Mouse (Mus musculus) layer of hippocampus, postnatal 25 days (tissue): ENCODE results near the gene Myh14. TPM values are rescaled to one million over a fixed set of nuclear protein-coding genes. Genes with fewer than 3 reads are reported as not detected.
A peak's percentile ranks its signal among the peaks of the same experiment; 100 is the strongest.

ENCODE experiments used
- DNase-seq, 2 experiments: peaks; one replicate each; pipeline ENCODE4 v3.0.0; 2022; ENCODE audit warnings: mixed read lengths in 2 of 2, low spot score in 1 of 2; ENCODE audit errors: extremely low spot score in 1 of 2
- total RNA-seq, 2 experiments: library from RNA; stranded (reverse); gene quantifications; 2 replicates each; pipeline ENCODE4 v1.2.3; 2021

The Myh14 gene
- total RNA-seq, 2 experiments from 2014 or later: 25.0 to 31.0 TPM

DNA sequence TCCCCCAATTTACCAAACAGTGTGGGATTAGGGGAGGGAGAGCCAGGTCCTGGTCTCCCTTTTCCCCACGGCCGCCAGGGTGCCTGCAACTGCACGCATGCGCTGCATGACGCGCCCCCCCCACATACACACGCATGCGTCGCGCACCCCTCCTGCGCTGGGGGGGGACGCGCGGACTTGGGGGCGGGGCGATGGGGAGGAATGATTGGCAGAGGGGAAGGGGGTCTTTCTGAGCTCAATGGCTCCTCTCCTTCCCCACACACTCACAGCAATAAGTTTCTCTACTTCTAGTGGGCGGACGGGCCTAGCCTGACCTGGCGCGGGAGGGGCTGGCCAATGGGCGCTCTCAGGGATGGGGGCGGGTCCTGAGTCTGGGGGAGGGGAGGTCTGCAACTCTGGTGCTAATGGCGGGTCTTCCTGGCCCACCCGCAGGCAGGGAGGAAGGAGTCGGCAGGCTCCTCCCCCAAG lies 66.5 kb downstream of the Myh14 start:
- peak; percentile 46 to 65 for DNase-seq

DNA sequence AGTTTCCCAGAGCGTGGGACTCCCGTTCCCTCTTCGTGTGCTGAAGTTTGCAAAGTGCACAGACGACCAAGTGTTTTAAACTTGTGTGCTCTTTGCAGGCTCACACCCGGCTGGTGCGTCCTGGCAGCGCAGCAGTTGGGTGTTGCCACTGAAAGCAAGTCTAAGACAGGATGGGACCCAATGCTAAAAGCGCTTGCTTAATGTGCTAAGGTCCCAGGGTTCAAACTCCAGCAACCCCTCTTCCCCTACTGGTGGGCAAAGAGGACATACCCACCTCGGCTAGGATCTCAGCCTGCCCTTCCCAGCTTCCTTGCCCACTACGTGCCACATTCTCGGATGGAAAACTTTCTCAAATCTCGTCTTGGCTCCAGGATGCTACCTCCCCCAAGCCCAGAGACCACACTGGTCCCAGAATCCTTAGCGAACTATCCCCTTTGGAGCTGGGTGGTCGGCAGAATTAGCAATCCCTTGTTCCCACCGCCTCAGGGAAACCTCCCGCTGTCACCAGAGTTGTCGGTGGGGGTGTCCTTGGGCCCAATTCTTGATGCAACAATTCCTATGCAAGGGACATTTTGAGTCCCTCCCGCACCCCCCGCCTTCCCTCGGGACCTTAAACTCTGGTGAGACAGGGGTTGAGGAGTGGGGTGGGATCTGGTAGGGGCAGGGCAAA lies 67.3 kb downstream of the Myh14 start:
- DNase-seq: no peak

DNA sequence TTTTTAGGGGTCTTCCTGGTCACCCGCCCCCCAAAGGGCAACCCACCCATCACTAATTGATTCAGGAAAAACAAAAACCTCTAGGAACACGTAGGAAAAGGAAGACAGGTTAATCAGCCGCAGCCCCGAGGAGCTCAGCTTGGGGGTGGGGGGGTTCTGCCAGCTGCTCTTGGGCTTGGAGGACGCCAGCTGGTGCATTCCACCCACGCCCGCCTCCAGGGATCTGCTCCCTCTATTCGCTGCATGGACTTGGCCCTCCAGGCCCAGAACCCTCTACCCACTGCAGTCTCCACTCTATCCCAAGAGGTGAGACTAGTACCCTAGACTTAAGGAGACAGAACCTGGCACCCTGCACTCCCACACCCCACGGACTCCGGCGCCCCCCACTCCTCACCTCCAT lies 68.2 kb downstream of the Myh14 start:
- peak; percentile 69 to 79 for DNase-seq

DNA sequence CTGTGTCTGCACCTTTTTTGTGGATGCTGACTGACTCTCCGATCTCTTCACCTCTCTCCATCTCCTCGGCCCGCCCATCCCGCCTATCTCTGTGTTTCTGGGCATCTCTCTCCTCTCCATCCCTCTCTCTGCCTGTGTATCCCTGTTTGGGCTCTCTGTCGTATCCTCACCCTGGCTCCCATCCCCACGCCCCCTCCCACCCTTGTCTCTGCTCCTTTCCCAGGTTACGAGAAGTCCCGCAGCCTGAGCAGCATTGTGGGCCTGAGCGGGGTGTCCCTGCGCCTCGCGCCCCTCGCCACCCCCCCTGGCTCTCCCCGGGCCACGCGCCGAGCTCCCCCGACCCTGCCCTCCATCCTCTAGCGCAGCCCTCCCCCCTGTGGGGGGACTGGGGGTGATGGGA lies 69.0 kb downstream of the Myh14 start:
- no peak for DNase-seq

DNA sequence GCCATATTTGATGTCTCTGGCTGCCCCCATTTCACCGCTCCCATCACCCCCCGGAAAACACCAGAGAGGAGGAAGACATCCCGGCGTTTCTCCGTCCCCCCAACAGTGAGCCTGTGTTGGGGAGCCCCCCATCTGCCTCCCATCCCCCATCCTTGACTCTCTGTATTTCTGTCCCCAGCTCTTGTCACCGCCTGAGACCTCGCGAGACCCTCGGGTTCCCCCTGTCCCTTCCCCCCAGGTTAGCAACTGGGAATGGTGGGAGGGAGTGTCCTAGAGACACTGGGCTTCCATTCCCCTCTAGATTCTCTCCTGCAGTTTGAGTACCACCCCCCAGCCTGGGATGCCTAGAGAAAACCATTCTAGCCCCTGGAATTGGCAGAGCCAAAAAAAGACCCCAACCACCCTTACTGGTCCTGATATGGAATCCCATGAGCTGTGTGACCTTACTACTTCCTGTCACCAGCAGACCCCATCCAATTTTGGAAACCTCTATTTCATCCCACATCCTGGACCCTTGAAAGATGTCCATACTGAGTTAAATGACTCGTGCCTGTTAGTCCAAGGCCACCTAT lies 69.9 kb downstream of the Myh14 start:
- DNase-seq: no peak

DNA sequence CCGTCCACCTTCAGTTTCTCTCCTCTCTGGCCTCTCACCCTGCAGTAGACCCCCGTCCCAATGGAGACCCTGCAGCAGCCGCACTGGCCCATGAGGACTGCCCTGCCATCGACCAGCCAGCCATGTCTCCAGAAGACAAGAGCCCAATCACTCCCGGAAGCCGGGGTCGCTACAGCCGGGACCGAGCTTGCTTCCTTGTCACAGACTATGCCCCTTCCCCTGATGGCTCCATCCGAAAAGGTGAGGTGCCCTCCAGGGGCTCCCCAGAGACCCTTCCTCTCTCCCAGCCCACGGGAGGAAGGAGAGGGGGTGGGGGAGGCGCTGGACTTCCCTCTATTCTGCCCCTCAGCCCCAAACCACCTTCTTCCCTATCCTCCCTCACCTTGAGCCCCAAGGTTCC lies 72.3 kb downstream of the Myh14 start:
- DNase-seq: no peak

DNA sequence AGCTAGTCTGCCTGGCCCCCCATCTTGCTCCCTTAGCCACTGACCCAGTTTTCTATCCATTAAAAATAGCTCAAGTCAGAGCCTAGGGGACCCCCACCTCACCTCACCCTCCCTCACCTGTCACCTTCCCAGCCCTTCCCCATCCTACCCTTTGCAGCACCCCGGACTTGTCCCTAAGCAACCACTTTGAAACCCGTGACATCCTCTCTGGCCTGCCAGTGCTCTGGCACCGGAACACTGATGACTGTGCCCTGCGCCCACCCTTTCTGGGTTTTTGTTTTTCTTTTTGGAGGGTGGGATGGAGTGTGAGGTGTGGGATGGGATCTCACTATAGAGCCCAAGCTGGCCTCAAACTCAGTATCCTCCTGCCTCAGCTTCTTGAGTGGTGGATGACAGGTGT lies 73.0 kb downstream of the Myh14 start:
- DNase-seq: no peak

DNA sequence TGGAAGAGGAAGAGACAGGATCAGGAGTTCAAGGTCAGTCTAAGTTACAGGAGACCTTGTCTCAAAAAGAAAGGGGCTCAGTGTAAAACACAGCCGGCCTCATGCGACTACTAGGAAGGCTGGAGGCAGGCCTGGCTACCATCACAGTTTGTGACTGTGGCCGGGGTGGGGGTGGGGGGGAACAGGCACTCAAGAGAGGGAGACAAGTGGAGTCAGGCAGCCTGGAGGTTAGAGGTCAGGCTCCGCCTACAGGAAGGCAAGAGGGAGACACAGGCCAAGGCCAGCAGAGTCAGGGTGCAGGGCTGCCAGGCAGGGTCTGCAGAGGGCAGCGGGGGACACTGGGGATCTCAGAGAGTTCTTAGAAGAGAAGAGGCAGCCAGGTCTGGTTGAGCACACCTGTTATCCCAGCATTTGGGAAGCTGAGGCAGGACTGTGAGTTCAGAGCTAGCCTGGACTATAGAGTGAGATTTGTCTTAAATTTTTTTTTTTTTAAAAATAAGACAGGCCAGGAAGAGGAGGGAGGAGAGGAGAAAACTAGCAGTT lies 73.6 kb downstream of the Myh14 start:
- DNase-seq: no peak

DNA sequence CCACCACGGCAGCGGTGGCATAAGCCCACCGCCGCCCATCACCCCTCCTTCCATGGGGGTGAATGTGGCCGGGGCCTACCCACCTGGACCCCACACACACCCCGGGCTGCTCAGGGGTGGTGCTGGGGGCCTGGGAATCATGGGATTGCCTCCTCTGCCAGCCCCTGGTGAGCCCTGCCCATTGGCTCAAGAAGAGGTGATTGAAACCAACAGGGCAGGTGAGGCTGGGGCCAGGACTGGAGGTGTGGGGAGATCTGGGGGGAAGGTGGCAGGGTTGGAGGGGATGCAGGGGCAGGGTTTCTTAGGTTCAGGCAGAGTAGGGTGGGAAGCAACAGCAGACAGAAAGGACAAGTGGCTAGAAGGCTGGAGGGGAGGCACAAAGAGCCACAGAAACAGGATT lies 74.6 kb downstream of the Myh14 start:
- DNase-seq: no peak

DNA sequence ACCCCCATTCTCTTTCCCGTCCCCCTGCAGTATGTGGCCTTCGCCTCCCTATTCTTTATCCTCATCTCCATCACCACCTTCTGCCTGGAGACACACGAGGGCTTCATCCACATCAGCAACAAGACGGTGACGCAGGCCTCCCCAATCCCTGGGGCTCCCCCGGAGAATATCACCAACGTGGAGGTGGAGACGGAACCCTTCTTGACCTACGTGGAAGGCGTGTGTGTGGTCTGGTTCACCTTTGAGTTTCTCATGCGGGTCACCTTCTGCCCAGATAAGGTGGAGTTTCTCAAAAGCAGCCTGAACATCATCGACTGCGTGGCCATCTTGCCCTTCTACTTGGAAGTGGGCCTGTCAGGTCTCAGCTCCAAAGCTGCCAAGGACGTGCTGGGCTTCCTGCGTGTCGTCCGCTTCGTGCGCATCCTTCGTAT lies 75.5 kb downstream of the Myh14 start:
- no peak for DNase-seq

DNA sequence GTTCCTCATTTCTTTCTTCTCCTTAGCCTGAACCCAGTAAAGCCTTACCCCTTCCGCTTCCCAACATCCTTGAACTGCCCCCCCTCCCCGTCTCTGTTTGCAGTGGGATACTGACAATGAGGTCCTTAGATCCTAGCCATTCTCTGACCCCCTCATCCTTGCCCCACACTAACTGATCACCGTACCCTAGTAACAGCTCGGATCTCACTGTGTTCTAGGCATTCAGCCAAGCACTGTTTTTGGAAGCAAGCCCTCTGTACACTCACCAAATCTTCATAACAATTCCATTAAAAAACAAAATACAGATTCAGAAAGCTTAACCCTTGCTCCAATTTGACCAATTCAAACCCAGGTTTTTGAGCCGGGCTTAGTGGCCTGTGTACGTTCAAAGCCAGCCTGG lies 76.4 kb downstream of the Myh14 start:
- peak in 1 of 2 experiments; percentile 71 for DNase-seq

DNA sequence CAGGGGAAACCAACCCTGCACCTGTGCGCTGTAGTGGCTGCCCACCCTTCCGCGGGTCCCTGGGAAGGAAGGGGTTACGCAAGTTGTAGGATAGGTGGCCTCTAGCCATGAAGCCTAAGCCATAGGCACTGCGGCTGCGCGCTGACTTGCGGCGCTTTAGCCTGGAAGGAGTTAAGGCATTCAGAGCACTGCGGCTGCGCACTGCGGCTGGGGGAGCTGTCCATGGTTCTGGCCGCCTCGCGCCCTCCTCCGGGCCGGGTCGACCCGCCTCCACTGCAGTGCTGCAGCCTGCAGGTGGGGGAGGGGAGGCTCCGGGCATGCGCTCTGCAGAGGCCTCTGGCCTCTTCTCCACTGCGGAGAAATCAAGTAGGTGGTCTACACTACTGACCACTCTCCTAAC lies 76.9 kb downstream of the Myh14 start:
- peak; percentile 89 to 90 for DNase-seq

DNA sequence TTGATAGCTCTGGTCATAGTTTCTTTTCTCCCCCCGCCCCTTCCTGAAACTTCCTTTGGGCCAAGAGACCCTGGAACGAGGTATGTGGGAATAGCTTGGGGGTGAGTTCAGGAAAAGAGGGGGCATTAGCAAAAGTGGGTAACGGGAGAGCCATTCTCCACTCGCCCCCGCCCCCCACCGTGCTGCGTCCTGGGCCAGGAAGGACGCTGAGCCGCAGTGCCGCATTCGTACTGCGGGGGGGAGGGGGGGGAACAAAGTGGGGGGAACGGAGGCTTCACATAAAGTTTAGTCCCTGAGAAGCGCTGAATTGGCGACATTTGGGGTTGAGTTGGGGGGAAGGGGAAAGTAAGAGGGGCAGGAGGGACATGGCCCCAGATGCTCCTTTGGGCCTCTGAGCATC lies 77.6 kb downstream of the Myh14 start:
- no peak for DNase-seq

DNA sequence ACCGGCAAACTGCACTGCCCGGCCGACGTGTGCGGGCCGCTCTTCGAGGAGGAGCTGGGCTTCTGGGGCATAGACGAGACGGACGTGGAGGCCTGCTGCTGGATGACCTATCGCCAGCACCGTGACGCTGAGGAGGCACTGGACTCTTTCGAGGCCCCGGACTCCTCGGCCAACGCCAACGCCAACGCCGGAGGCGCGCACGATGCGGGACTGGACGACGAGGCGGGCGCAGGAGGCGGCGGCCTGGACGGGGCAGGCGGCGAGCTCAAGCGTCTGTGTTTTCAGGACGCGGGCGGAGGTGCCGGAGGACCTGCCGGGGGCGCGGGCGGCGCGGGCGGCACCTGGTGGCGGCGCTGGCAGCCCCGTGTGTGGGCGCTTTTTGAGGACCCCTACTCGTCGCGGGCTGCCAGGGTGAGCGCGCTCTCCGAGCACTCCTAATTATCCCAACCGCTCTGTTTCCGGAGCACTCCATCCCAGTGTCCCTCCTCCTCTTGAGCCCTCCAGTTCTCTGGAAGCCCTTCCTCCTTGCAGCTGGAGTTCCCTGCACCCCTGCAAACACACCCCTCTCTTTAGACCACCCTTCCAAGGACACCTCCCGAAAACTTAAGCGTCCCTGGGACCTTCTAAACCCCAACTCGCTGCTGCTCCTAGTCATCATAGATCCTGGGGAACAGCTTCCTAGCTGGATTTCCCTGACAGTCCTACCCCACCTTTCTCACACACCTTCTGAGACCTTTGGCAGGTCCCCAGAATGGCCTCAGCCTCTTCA lies 79.1 kb downstream of the Myh14 start:
- no peak for DNase-seq

DNA sequence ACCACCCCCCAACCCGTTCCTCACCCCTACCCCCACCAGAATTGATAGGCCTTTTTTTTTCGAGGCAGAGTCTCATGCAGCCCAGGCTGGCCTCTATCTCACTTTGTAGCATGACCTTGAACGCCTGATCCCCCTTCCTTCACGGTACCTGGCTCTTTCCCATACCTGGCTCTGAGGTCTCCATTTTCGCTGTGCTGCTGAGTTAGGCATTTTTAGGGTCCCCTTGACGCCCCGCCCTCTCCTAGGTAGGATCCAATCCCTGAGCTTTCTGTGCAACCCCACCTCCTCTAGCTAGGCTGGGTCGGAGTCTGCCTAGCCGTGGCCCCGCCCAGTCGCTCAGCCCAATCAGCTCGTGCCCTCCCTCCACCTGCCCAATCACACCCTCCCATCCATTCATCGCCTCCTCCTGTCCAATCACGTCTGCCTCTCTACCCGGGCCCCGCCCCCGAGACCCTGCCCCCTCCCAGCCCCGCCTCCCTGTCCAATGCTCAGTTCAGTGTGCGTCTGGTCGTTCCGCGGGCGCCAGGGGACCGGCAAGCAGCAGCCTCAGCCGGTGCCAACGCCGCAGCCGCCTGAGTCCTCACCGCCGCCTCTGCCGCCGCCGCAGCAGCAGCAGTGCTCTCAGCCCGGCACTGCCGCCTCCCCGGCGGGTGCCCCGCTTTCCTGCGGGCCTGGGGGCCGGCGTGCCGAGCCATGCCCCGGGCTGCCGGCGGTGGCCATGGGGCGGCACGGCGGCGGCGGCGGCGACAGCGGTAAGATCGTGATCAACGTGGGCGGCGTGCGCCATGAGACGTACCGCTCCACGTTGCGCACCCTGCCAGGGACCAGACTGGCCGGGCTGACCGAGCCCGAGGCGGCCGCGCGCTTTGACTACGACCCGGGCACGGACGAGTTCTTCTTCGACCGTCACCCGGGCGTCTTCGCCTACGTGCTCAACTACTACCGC lies 80.0 kb downstream of the Myh14 start, which contains the start of gene Kcnc3:
Gene Kcnc3 (plus strand): TSS at position 263 of the 946 bp plus-strand sequence.
- peak; percentile 84 to 88 for DNase-seq

DNA sequence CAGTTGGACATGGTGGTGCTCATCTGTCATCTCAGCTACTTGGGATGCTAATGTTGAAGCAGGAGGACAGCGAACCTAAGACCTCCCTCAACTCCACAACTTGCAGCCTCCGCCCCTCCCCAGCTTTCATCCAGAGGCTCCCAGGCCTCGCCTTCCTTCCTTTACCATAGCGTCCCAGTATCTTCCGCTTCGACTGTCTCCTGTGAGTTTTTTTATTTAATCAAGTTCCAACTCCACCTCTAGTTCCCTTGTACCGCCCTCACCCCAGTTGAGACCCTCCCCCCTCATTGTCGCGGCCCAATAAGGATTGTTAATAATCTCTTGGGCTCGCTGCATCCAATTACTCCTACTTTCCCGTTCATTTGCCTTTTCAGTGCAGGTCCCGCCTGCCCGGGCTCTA lies 80.7 kb downstream of the Myh14 start:
- no peak for DNase-seq

DNA sequence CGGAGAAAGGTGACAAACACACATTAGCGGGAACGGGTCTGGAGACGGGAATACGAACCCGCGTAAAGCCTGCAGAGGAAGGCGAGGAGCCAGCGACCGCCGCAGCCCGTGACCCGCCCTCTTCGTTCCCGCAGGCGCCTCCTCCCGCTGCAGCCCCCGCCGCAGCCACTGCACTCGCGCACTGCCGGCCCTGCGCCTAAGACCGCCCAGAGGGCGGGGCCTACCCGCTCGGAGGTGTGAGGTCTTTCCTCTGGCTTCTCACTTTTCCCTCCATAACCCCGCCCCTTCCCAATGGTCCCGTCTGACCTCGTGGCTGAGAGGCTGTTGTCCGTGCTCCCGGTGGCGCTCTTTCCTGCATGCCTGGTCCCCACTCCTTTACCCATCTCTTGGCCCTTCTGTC lies 81.5 kb downstream of the Myh14 start:
- peak; percentile 54 to 63 for DNase-seq

DNA sequence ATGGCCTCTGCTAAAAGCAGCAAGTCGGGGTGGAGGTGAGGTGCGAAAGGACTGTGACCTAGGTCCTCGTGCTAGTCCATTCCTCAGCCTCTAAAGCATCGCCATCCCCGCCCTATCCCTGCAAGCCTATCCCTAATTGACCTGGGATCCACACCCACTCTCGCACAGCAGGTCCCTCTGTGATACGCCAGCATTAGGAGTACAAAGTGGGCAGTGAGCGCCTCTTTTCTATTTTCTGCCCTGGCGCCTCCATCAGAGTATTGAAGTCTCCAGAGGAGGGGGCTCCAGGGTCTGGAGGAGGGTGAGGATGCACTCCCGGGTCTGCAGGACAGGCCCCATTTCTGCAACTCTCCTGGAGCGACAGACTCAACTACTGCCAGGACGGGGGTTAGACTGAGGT lies 82.3 kb downstream of the Myh14 start:
- DNase-seq: no peak

DNA sequence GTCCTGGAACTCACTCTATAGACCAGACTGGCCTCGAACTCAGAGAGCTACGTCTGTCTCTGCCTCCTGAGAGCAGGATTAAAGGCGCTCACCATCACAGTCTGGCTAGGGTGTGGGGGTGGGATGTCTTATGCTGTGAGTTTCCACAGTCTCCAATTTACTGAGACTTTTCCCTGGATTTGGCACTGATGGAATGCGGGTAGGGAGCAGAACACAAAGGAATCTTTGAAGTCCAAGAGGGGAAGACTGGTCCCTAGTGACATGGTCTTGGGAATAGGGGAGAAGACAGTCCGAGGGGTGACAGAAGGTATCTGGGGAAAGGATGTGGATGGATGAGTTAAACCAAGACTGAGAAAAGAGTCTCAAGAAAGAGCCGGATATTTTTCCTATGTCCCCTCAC lies 83.0 kb downstream of the Myh14 start:
- no peak for DNase-seq

DNA sequence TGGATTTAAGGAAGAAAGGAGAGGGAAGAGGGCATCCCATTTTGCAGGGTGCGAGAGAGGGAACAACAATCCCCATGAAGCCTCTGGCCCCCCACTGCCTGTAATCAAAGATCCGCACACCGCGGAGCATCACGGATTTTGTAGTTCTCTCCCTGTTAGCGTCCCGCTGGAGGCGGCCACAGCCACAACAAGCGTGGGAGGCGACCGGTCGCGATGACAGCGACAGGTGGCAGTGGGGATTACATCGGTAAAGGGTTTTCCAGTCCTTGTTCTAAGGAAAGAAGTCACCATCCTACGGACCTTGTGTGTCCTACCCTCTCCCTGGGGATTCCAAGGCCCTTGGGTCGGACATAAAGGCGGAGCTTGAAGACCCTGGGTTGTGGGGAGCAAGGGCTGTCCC lies 83.7 kb downstream of the Myh14 start:
- DNase-seq: peak; percentile 66 to 78
